Mouse (Mus musculus): ENCODE data around the gene Cyld. TPM values are rescaled to one million over a fixed set of nuclear protein-coding genes. Genes with fewer than 3 reads are reported as not detected.
A peak's percentile ranks its signal among the peaks of the same experiment; 100 is the strongest.
"Not testable (repeated sequence)": the region's sequence is repeated elsewhere in the genome, so short reads cannot be mapped to it uniquely, and the experiment has no call there.

Gene Cyld
- 8.5 and 10.0 TPM in 2 replicates for polyA plus RNA-seq (2016; fragmentation: Nextera tagmentation; extraction: Ambion mirVana)

- peaks cover 8% of the 10 kb centered on the region; the same call in 1 of the 2 replicates for H3K27me3 ChIP-seq (ENCODE audit: poor library complexity, severe bottlenecking)
- DNase-seq (ENCODE audit: extremely low spot score, low spot score), result peak; percentile 100
- peak within 1 kb of the TSS; percentile 89 for H3K27ac ChIP-seq
- WGBS, result under 1% methylated on average over 80 of the region's 80 CpGs
- peaks cover 16% of the 10 kb centered on the region for H3K4me1 ChIP-seq
- H3K36me3 ChIP-seq (replicated peaks), result no peaks in the 10 kb centered on the region
- H3K9me3 ChIP-seq, result no peaks in the 10 kb centered on the region
- H3K4me3 ChIP-seq, result peak within 1 kb of the TSS; percentile 90
Observed at GRCm38 (mm10) chr8:88696721-88697641, at the start of gene Cyld. Gene Cyld, plus strand, starts transcription at chr8:88697028.

- no peak for DNase-seq (ENCODE audit: extremely low spot score, low spot score)
- Histone ChIP-seq H3K36me3 (replicated peaks) (no peaks in the 10 kb centered on the region), H3K4me3 (no peak overlapping the region), H3K27me3 (ENCODE audit: poor library complexity, severe bottlenecking) (peaks cover 40% of the 10 kb centered on the region), H3K9me3 (no peaks in the 10 kb centered on the region), H3K27ac (no peak overlapping the region), H3K4me1 (peaks cover 22% of the 10 kb centered on the region)
Observed at GRCm38 (mm10) chr8:88648322-88648721, 48.5 kb upstream of the Cyld start.

DNA sequence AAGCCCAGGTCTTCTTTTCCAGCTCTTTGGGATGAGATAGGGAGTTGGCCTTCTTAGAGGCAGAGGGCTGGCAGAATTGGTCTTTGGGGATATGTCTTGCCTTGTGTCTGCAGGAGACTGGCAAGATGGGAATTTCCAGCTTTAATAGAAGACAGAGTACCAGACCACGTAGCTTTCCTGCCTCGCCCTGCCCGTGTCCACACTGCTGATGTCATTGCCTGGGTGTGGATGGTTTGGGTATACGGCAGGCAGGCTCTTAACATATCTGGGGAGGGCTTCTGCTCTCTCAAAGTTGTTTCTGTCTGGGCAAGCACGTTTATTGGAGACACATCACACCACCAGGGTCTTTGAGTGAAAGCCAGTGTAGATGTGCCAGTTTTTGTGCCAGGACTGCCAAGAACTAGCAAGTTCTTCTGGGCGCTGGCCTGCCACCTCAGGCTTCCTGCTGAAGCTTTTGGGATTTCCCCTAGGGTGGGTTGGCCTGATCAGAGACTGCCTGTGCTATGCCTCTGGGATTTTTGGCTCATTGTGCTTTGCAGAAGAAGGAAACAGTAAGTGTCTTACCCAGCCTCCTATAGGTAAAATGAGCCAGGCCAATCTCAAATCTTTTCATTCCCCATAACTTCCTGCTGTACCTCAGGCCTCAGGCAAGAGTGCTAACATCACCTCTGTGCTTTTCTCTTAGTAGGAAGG lies 46.7 kb upstream of the Cyld start:
- Histone ChIP-seq H3K27me3 (ENCODE audit: poor library complexity, severe bottlenecking) (peaks cover 40% of the 10 kb centered on the region), H3K9me3 (no peaks in the 10 kb centered on the region), H3K27ac (no peak overlapping the region), H3K4me3 (no peak overlapping the region), H3K4me1 (peaks cover 22% of the 10 kb centered on the region), H3K36me3 (replicated peaks) (no peaks in the 10 kb centered on the region)
- DNase-seq (ENCODE audit: extremely low spot score, low spot score), result no peak
- 83% methylated on average over 6 of the region's 6 CpGs for WGBS

DNA sequence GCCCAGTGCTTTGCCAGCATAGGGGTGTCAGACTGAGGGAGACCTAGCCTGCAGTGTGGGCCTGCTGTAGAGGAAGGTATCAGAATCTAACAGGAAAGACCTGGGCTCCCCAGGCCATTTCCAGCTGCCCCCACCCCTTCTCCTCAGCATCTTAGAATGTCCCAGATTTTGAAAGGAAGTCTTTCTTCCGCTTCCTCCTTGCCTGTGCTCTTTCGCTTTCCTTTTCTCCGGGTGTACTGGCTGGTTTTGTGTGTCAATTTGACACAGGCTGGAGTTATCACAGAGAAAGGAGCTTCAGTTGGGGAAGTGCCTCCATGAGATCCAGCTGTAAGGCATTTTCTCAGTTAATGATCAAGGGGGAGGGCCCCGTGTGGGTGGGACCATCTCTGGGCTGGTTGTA lies 45.7 kb upstream of the Cyld start:
- not testable (repeated sequence) for H3K27ac ChIP-seq; DNase-seq (ENCODE audit: extremely low spot score, low spot score); H3K36me3 ChIP-seq (replicated peaks); H3K9me3 ChIP-seq; H3K4me3 ChIP-seq
- 72% methylated on average over 4 of the region's 4 CpGs for WGBS
- Histone ChIP-seq H3K4me1 (peaks cover 22% of the 10 kb centered on the region), H3K27me3 (ENCODE audit: poor library complexity, severe bottlenecking) (peaks cover 35% of the 10 kb centered on the region)

- Histone ChIP-seq H3K27ac (no peak overlapping the region), H3K36me3 (replicated peaks) (no peaks in the 10 kb centered on the region), H3K4me3 (no peak overlapping the region), H3K4me1 (peaks cover 3% of the 10 kb centered on the region; the same call in 1 of the 2 replicates), H3K27me3 (ENCODE audit: poor library complexity, severe bottlenecking) (no peaks in the 10 kb centered on the region), H3K9me3 (no peaks in the 10 kb centered on the region)
- DNase-seq (ENCODE audit: extremely low spot score, low spot score), result no peak
Observed at GRCm38 (mm10) chr8:88655334-88655733, 41.5 kb upstream of the Cyld start.

DNA sequence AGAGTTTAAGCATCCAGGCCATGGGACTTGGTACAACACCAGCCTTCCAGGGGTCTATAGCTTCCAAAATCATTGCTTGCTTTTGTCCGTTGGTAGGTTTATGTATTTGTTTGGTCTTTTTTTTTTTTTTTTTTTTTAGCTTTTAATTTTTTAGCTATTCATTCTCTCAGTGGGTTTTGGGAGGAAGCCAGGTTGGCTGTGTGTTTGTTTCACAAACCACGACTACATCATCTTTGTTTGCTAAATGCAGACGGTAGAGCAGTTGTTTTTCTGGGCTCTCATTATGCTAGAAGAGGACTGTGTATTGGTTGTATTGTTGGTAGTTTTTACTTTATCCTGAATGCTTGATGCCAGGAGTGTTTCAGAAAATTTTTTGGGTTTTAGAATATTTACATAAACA lies 37.0 kb upstream of the Cyld start:
- 88% methylated on average over 3 of the region's 3 CpGs for WGBS
- H3K9me3 ChIP-seq, result no peaks in the 10 kb centered on the region
- no peak for DNase-seq (ENCODE audit: extremely low spot score, low spot score)
- no peaks in the 10 kb centered on the region for H3K36me3 ChIP-seq (replicated peaks)
- H3K27me3 ChIP-seq (ENCODE audit: poor library complexity, severe bottlenecking), result no peaks in the 10 kb centered on the region
- no peak overlapping the region for H3K27ac ChIP-seq
- no peak overlapping the region for H3K4me3 ChIP-seq
- H3K4me1 ChIP-seq, result 0 out of 2 replicates have a peak, but pooled peaks cover 6% of the 10 kb centered on the region

DNA sequence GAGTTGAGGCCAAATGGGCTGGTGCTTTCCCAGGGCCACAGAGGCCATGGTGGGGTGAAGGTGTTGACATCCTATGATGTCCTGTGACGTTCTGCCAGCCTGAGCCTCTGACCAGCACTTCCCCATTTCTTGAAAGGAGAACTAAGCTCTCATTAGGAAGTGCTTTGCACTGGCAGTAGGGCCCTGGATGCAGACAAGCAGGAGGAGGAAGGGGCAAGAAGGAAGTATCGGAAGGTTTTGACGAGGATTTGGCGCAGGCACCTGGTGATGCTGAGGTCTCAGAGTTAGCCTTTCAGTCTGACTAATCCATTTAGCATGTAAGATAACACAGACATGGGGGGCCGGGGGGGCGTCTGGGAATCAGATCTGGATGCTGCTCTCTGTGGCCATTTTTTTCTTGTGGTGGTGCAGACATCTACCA lies 34.4 kb upstream of the Cyld start:
- no peaks in the 10 kb centered on the region for H3K9me3 ChIP-seq
- 79% methylated on average over 6 of the region's 6 CpGs for WGBS
- no peak overlapping the region for H3K27ac ChIP-seq
- DNase-seq (ENCODE audit: extremely low spot score, low spot score), result no peak
- H3K36me3 ChIP-seq (replicated peaks), result no peaks in the 10 kb centered on the region
- H3K27me3 ChIP-seq (ENCODE audit: poor library complexity, severe bottlenecking), result no peaks in the 10 kb centered on the region
- H3K4me3 ChIP-seq, result no peak overlapping the region
- 0 out of 2 replicates have a peak, but pooled peaks cover 6% of the 10 kb centered on the region for H3K4me1 ChIP-seq

DNA sequence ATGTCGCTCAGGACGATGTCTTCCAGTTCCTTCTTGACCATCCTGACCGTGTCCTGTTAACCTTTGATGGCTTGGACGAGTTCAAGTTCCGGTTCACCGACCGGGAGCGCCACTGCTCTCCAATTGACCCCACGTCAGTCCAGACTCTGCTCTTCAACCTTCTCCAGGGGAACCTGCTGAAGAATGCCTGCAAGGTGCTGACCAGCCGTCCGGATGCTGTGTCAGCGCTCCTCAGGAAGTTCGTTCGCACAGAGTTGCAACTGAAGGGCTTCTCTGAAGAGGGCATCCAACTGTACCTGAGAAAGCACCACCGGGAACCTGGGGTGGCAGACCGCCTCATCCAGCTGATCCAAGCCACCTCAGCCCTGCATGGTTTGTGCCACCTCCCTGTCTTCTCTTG lies 32.7 kb upstream of the Cyld start:
- H3K9me3 ChIP-seq, result no peaks in the 10 kb centered on the region
- H3K4me1 ChIP-seq, result peaks cover 19% of the 10 kb centered on the region
- DNase-seq (ENCODE audit: extremely low spot score, low spot score), result no peak

GRCm38 (mm10) chr8:88664947-88665346 lies 31.9 kb upstream of the Cyld start:
- no peaks in the 10 kb centered on the region for H3K27me3 ChIP-seq (ENCODE audit: poor library complexity, severe bottlenecking)
- no peak overlapping the region for H3K4me3 ChIP-seq
- H3K36me3 ChIP-seq (replicated peaks), result no peaks in the 10 kb centered on the region
- H3K4me1 ChIP-seq, result peaks cover 25% of the 10 kb centered on the region
- no peaks in the 10 kb centered on the region for H3K9me3 ChIP-seq
- WGBS, result 93% methylated on average over 19 of the region's 19 CpGs
- DNase-seq (ENCODE audit: extremely low spot score, low spot score), result no peak
- H3K27ac ChIP-seq, result no peak overlapping the region

More for the DNA sequence above, 32.7 kb upstream of the Cyld start:
- no peaks in the 10 kb centered on the region for H3K36me3 ChIP-seq (replicated peaks)
- no peak overlapping the region for H3K27ac ChIP-seq
- no peaks in the 10 kb centered on the region for H3K27me3 ChIP-seq (ENCODE audit: poor library complexity, severe bottlenecking)
- no peak overlapping the region for H3K4me3 ChIP-seq
- 87% methylated on average over 16 of the region's 16 CpGs for WGBS

DNA sequence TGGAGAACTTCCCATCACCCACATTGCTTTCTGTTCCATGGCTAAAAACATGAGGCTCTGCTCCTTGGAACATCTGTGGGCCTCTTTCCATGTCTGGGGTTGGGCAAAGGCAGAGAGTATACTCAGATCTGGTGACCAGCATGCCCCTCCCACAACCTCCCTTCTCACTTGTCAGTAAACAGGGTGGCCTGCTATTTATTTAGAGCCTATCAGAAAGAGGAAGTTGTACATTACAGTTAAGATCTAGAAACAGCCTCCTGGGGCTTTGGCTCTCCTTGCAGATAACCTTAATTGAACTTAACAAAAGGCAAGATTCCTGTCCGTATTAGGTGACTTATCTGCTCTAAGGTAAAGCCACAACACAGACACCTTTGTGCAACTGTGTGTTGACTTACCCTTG lies 30.4 kb upstream of the Cyld start:
- no peak overlapping the region for H3K27ac ChIP-seq
- WGBS, result 83% methylated on average over 1 of the region's 1 CpGs
- no peaks in the 10 kb centered on the region for H3K27me3 ChIP-seq (ENCODE audit: poor library complexity, severe bottlenecking)
- H3K36me3 ChIP-seq (replicated peaks), result no peaks in the 10 kb centered on the region
- peaks cover 25% of the 10 kb centered on the region for H3K4me1 ChIP-seq
- no peak overlapping the region for H3K4me3 ChIP-seq
- DNase-seq (ENCODE audit: extremely low spot score, low spot score), result no peak
- H3K9me3 ChIP-seq, result no peaks in the 10 kb centered on the region

GRCm38 (mm10) chr8:88668400-88669086 lies 28.3 kb upstream of the Cyld start:
- no peak overlapping the region for H3K4me3 ChIP-seq
- no peak overlapping the region; the same call in 1 of the 2 replicates for H3K27ac ChIP-seq
- no peak for DNase-seq (ENCODE audit: extremely low spot score, low spot score)
- no peaks in the 10 kb centered on the region for H3K36me3 ChIP-seq (replicated peaks)
- no peaks in the 10 kb centered on the region for H3K9me3 ChIP-seq
- H3K27me3 ChIP-seq (ENCODE audit: poor library complexity, severe bottlenecking), result no peaks in the 10 kb centered on the region
- 75% methylated on average over 14 of the region's 14 CpGs for WGBS
- peaks cover 25% of the 10 kb centered on the region for H3K4me1 ChIP-seq

DNA sequence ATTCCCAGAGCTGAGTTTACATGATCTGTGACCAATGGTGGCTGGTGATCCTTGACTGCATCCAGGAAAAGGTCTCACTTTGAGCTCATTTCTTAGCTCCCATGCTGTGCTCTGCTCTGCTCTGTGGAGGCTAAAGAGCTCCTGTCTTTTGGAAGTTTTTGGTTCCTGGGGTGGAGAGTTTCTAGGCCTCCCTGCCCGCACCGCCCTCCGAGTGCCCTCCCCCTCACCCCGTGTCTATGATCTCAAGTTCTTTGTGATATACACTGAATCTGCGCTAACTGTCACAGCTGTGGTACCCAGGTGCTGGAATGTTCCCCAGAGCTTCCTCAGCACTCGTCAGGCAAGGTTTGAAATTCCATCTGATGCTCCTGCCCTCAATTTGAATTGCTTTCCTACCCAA lies 26.0 kb upstream of the Cyld start:
- H3K36me3 ChIP-seq (replicated peaks), result no peaks in the 10 kb centered on the region
- 88% methylated on average over 6 of the region's 6 CpGs for WGBS
- H3K4me3 ChIP-seq, result no peak overlapping the region
- no peaks in the 10 kb centered on the region for H3K9me3 ChIP-seq
- 0 out of 2 replicates have a peak overlapping the region, but pooled peaks have one; percentile 16 for H3K27ac ChIP-seq
- no peak for DNase-seq (ENCODE audit: extremely low spot score, low spot score)
- H3K27me3 ChIP-seq (ENCODE audit: poor library complexity, severe bottlenecking), result no peaks in the 10 kb centered on the region
- peaks cover 19% of the 10 kb centered on the region for H3K4me1 ChIP-seq
